In the genomic region with DNA sequence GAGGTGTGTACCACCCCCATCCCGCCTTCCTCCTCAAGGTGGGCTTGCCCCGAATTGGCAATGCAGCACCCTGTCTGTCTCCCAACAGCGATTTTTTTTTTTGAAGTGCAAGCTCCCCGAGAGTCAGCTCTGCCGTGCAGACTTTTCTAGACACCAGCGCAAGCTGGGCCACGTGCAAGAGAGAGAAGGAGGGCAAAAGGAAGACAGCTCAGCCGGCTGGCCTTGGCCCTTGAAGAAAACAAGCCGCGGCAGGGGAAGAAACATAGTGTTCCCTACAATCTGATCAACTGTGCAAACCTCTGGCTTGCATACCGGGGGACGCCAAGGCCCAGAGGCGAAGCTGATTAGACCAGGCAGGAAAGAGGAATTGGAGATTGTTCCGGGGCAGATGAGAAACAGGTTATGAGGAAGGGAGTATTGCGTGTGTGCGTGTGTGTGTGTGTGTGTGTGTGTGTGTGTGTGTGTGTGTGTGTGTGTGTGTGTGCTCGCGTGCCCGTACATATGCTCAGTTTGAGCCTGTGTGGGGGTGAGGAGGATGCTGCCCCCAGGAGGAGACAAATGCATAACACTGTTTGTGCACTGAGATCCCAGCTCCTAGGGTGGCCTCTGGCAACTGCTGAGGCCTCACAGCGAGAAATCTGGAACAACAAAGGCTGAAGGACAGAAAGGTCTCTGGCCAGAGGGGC, we compare ENCODE assay signal across 7 mouse cellular contexts.
DNase-seq lines count a peak whose midpoint lies in the region; ATAC-seq lines count a peak whose summit lies in the region.

No protein-coding gene starts in this region.

- no peaks in the 10 kb centered on the region for H3K9me3 ChIP-seq in intestine, embryonic 16.5 days (ENCODE audit: control insufficient read depth, low read length)
- no peaks in the 10 kb centered on the region for H3K9me3 ChIP-seq in limb, embryonic 12.5 days
- H3K9me3 ChIP-seq in midbrain, embryonic 13.5 days: no peaks in the 10 kb centered on the region

- H3K9ac ChIP-seq in intestine, embryonic 16.5 days (ENCODE audit: low read depth, low read length): peak overlapping the region; percentile 52
- no peak overlapping the region for H3K9ac ChIP-seq in limb, embryonic 12.5 days (replicated peaks)
- no peak overlapping the region for H3K9ac ChIP-seq in midbrain, embryonic 13.5 days (replicated peaks)

- 22% methylated on average over 20 of the region's 20 CpGs for WGBS in intestine, embryonic 16.5 days
- 40% methylated on average over 20 of the region's 20 CpGs for WGBS in limb, embryonic 12.5 days
- WGBS in midbrain, embryonic 13.5 days: 48% methylated on average over 19 of the region's 20 CpGs

- no peaks in the 10 kb centered on the region for H3K36me3 ChIP-seq in intestine, embryonic 16.5 days (ENCODE audit: control insufficient read depth, insufficient read depth, low read length)
- no peaks in the 10 kb centered on the region for H3K36me3 ChIP-seq in limb, embryonic 12.5 days
- no peaks in the 10 kb centered on the region for H3K36me3 ChIP-seq in midbrain, embryonic 13.5 days

- ATAC-seq in intestine, embryonic 16.5 days: peak; percentile 83
- ATAC-seq in limb, embryonic 12.5 days (ENCODE audit: insufficient number of reproducible peaks, insufficient read depth, low FRiP score, low TSS enrichment, low read depth): no peak
- ATAC-seq in midbrain, embryonic 13.5 days: peak; percentile 20; the same call in 1 of the 2 replicates

- peak overlapping the region; percentile 57 for H3K4me2 ChIP-seq in intestine, embryonic 16.5 days (ENCODE audit: low read depth, low read length)
- peak overlapping the region; percentile 33 for H3K4me2 ChIP-seq in limb, embryonic 12.5 days
- peak overlapping the region; percentile 7 for H3K4me2 ChIP-seq in midbrain, embryonic 13.5 days (replicated peaks)

- peak; percentile 61 to 67 for DNase-seq in adrenal gland, adult 18-20 months (ENCODE audit: low spot score in 2 of 2)
- peak; percentile 42 for DNase-seq in embryo, embryonic 10 days (ENCODE audit: low spot score)
- peak; percentile 99 for DNase-seq in heart, adult 11 months
- DNase-seq in spleen, adult 18-20 months: peak; percentile 51

- H3K4me3 ChIP-seq in intestine, embryonic 16.5 days (ENCODE audit: low read length): peak overlapping the region; percentile 34
- no peak overlapping the region for H3K4me3 ChIP-seq in limb, embryonic 12.5 days (replicated peaks)
- H3K4me3 ChIP-seq in midbrain, embryonic 13.5 days (replicated peaks): no peak overlapping the region

- no peaks in the 10 kb centered on the region for H3K27me3 ChIP-seq in intestine, embryonic 16.5 days (replicated peaks; ENCODE audit: control insufficient read depth, insufficient read depth, low read length)
- no peaks in the 10 kb centered on the region for H3K27me3 ChIP-seq in limb, embryonic 12.5 days
- no peaks in the 10 kb centered on the region for H3K27me3 ChIP-seq in midbrain, embryonic 13.5 days

- peaks cover 8% of the 10 kb centered on the region; the same call in 1 of the 2 replicates for H3K4me1 ChIP-seq in intestine, embryonic 16.5 days (ENCODE audit: control insufficient read depth, insufficient read depth, low read length)
- peaks cover 7% of the 10 kb centered on the region for H3K4me1 ChIP-seq in limb, embryonic 12.5 days (replicated peaks)
- peaks cover 9% of the 10 kb centered on the region; the same call in 1 of the 2 replicates for H3K4me1 ChIP-seq in midbrain, embryonic 13.5 days (replicated peaks)

- peak overlapping the region; percentile 40; the same call in 1 of the 2 replicates for H3K27ac ChIP-seq in intestine, embryonic 16.5 days (ENCODE audit: low read length)
- H3K27ac ChIP-seq in limb, embryonic 12.5 days: 0 out of 2 replicates have a peak overlapping the region, but pooled peaks have one; percentile 17
- no peak overlapping the region for H3K27ac ChIP-seq in midbrain, embryonic 13.5 days

Comparison
In these comparisons a context has a peak if more than half of its experiments do, and no peak if none do; other contexts are left out.
1. DNase-seq: peak in every context shown above with its lines; median percentile 99 in heart, adult 11 months; 64 in adrenal gland, adult 18-20 months; 51 in spleen, adult 18-20 months; 42 in embryo, embryonic 10 days.
2. H3K4me2 ChIP-seq: peak in every context shown above with its lines; median percentile 57 in intestine, embryonic 16.5 days; 33 in limb, embryonic 12.5 days; 7 in midbrain, embryonic 13.5 days.